Mouse (Mus musculus) frontal cortex, adult (tissue): ENCODE results near the gene Aloxe3.

Experiments used
- ATAC-seq: cut with Nextera tagmentation; 2 replicates; pipeline ENCODE4 v1.9.2; 2017; ENCODE audit warnings: mild to moderate bottlenecking, moderate library complexity, mixed read lengths; ENCODE audit not compliant: low TSS enrichment

Gene Aloxe3

GRCm38 (mm10) chr11:69125041-69125851 lies 450 bp upstream of the Aloxe3 start:
- ATAC-seq: peak; percentile 26; the same call in 1 of the 2 replicates

- ATAC-seq: no peak
These were observed 416 bp downstream of the Aloxe3 start for GRCm38 (mm10) chr11:69125919-69126705.

GRCm38 (mm10) chr11:69126706-69127095 lies 1.0 kb downstream of the Aloxe3 start:
- no peak for ATAC-seq

- ATAC-seq: no peak
These were observed 2.9 kb downstream of the Aloxe3 start for GRCm38 (mm10) chr11:69128426-69129122.

GRCm38 (mm10) chr11:69133566-69133922 lies 7.8 kb downstream of the Aloxe3 start:
- ATAC-seq: no peak

GRCm38 (mm10) chr11:69133923-69134621 lies 8.4 kb downstream of the Aloxe3 start:
- ATAC-seq: peak; percentile 88

- peak; percentile 4; the same call in 1 of the 2 replicates for ATAC-seq
These were observed 8.9 kb downstream of the Aloxe3 start for GRCm38 (mm10) chr11:69134622-69134968.

DNA sequence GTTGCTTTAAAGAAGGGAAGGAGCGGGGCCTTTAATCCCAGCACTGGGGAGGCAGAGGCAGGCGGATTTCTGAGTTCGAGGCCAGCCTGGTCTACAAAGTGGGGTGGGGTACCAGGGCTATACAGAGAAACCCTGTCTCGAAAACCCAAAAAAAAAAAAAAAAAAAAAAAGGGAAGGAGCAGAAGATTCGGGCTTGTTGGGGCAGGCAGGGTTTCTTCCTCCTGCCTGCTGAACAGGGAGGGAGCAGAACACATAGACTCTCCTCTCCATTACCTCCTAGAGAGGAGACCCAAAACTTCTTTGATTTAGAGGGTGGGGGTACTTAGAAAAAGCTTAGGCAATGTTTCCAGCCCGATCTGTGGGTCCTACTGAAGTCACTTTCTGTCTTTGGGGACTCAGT lies 9.7 kb downstream of the Aloxe3 start:
- ATAC-seq: no peak

- ATAC-seq: no peak
These were observed 21.9 kb downstream of the Aloxe3 start for GRCm38 (mm10) chr11:69147546-69147945.

DNA sequence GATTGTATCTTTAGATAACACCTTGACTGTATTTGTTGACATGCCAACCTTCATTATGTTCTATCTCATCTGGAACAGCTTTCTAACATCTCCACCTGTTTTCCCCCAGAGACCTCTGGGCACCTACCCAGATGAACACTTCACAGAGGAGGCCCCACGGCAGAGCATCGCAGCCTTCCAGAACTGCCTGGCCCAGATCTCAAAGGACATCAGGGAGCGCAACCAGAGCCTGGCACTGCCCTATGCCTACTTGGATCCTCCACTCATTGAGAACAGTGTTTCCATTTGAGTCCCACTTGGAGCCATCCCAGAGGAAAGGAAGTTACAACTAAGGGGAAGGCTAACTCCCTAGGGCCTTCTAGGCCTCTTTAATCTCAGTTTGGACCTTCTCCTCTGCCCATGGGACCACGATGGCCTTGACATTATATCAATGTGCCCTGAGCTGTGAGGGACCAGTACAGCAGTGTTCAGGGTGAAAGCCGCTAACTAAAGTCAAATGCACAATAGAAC lies 22.8 kb downstream of the Aloxe3 start:
- no peak for ATAC-seq

DNA sequence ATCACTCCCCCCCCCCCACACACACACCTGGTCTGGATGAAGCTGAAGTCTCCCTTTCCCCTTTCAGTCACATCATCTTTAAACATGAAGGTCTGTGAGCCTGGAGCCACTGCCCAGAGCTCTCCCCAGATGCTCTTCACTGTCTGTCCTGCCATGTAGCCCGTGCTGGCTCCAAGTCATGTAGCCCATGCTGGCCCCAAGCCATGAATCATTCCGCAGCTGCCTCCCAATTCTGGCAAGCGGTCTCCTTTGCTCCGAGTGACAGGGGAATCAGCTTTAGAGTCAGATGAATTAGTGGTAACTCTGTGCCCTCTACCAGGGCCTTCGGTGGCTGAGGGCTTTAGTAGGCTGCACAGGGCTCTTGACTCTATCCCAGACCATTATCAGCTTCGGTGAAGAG lies 24.0 kb downstream of the Aloxe3 start:
- no peak for ATAC-seq

DNA sequence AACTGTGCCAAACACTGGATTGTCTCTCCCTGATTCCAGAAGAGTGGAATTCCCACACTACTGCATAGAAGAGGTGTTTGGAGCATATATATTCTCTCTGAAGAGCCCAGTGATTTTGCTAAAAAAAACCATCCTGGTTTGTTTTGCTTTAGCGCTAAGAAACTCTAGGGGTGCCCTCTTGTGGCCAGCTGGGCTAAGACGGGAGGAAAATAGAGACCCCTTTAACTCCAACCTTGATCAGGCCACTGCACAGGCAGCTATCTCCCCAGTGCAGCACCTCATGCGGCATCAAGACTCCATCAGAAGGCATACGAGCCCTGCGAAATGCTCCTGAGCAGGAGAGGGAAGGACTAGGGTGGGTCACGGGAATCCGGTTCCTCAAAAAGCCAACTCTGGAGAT lies 24.7 kb downstream of the Aloxe3 start:
- ATAC-seq: peak; percentile 56; the same call in 1 of the 2 replicates

GRCm38 (mm10) chr11:69151004-69151403 lies 25.3 kb downstream of the Aloxe3 start:
- ATAC-seq: no peak

- ATAC-seq: no peak
These were observed 28.1 kb downstream of the Aloxe3 start for GRCm38 (mm10) chr11:69153831-69154230.

DNA sequence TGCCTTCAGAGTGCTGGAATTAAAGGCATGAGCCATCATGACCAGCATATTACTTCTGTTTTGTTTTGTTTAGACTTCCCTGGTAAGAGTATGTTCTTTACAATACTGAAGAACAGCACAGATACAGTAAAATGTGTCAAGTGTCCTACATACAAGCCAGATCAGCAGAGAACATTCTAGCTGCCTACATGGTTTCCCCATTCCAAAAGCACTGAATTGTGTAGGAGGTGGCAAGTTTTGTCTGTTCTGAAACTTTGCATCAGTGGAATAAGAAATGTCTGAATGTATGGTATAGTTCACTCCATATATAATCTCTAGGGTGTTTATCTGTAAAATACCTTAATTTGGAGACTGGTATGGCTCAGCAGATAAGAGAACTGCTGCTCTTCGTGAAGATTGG lies 29.7 kb downstream of the Aloxe3 start:
- ATAC-seq: peak; percentile 56

- ATAC-seq: peak; percentile 74; the same call in 1 of the 2 replicates
These were observed 31.1 kb downstream of the Aloxe3 start, which contains the start of gene Alox12b for GRCm38 (mm10) chr11:69156800-69157199. Gene Alox12b, plus strand, starts transcription at chr11:69156989.

GRCm38 (mm10) chr11:69169313-69169712 lies 43.6 kb downstream of the Aloxe3 start:
- ATAC-seq: peak; percentile 54; the same call in 1 of the 2 replicates

GRCm38 (mm10) chr11:69171626-69172025 lies 45.9 kb downstream of the Aloxe3 start:
- ATAC-seq: 0 out of 2 replicates have a peak, but pooled peaks have one; percentile 33

DNA sequence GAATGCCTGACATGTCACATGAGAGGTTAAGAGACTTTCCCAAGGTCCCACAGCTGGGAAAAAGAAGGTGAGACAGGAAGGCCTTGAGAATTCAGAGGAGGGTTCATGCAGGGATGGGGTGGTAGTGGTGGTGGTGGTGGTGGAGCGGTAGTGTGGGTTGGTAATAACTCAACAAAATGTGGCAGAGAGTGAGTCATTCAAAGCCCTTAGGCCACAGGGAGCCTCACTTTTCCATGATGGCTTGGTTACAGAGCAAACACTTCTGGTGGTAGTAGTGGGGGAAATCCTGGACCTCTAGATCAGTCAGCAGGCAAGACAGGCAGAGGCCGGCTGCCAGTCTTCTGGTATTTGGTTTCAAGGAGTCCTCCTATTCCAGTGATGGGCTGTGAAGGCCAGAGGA lies 46.9 kb downstream of the Aloxe3 start:
- ATAC-seq: no peak

DNA sequence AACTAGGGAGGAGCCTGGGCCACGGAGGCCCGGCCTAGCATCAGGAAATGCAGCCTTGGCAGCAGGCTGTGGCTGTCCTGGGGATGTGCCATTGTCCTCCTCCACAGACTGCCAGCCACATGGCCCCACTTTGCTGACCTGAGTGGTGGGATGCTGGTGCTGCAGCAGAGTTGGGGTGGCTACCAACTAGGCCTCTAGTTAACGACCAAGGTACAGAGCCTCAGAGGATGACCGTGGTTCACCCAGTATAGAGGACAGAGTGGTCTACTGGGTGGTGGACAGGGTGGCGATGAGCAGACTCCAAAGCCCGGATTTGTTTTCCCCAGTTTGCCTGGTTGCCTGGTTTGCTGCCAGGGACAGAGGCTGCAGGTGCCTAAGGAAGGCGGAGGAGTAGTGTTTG lies 49.0 kb downstream of the Aloxe3 start:
- ATAC-seq: no peak

- ATAC-seq: no peak
These were observed 52.8 kb downstream of the Aloxe3 start for GRCm38 (mm10) chr11:69178525-69178924.
